Mouse (Mus musculus): ENCODE data around the gene Kbtbd6.
A peak's percentile ranks its signal among the peaks of the same experiment; 100 is the strongest.

The Kbtbd6 gene

GRCm38 (mm10) chr14:79482251-79482661 lies 30.6 kb downstream of the Kbtbd6 start:
- peak; percentile 47 to 52 for DNase-seq

- peak in 1 of 2 experiments; percentile 15 for DNase-seq
Measured at GRCm38 (mm10) chr14:79482747-79483355, 31.2 kb downstream of the Kbtbd6 start.

GRCm38 (mm10) chr14:79483611-79484120 lies 32.0 kb downstream of the Kbtbd6 start:
- DNase-seq = no peak

- peak in 1 of 2 experiments; percentile 19 for DNase-seq
Measured at GRCm38 (mm10) chr14:79486617-79486992, 35.0 kb downstream of the Kbtbd6 start.

- DNase-seq = peak; percentile 80 to 88
Measured at GRCm38 (mm10) chr14:79486993-79487731, 35.5 kb downstream of the Kbtbd6 start.

GRCm38 (mm10) chr14:79488531-79488930 lies 36.9 kb downstream of the Kbtbd6 start:
- peak in 1 of 2 experiments; percentile 14 for DNase-seq

- peak; percentile 31 to 47 for DNase-seq
Measured at GRCm38 (mm10) chr14:79489150-79489549, 37.5 kb downstream of the Kbtbd6 start.

GRCm38 (mm10) chr14:79490246-79490645 lies 38.6 kb downstream of the Kbtbd6 start:
- no peak for DNase-seq

GRCm38 (mm10) chr14:79494349-79494748 lies 42.7 kb downstream of the Kbtbd6 start:
- DNase-seq = no peak

GRCm38 (mm10) chr14:79499326-79499725 lies 47.7 kb downstream of the Kbtbd6 start:
- DNase-seq = no peak

- DNase-seq = no peak
Measured at GRCm38 (mm10) chr14:79500756-79501155, 49.1 kb downstream of the Kbtbd6 start.

- DNase-seq = peak in 1 of 2 experiments; percentile 60
Measured at GRCm38 (mm10) chr14:79503371-79504075, 51.9 kb downstream of the Kbtbd6 start.

Data from kidney, adult 8-10 months (tissue).